Mouse (Mus musculus) megakaryocyte, embryonic 14.5 days (primary cell): ENCODE results near the gene Ddx20.

Experiments
- FLI1 ChIP-seq: IDR thresholded peaks from 2 replicates; pipeline ENCODE4 v1.6.1; 2012; ENCODE audit warnings: low read length, inconsistent platforms, mixed read lengths
- GATA1 ChIP-seq: IDR thresholded peaks from 3 replicates; pipeline ENCODE4 v1.6.1; 2012; ENCODE audit warnings: mixed read lengths, low read length, inconsistent platforms, borderline replicate concordance

GRCm38 (mm10) chr3:105716353-105717000 lies 29.1 kb upstream of the Ddx20 start:
- TF ChIP-seq GATA1 (no peak), FLI1 (no peak)
